Mouse (Mus musculus): ENCODE data around the gene Pde4c.

Pde4c gene

DNA sequence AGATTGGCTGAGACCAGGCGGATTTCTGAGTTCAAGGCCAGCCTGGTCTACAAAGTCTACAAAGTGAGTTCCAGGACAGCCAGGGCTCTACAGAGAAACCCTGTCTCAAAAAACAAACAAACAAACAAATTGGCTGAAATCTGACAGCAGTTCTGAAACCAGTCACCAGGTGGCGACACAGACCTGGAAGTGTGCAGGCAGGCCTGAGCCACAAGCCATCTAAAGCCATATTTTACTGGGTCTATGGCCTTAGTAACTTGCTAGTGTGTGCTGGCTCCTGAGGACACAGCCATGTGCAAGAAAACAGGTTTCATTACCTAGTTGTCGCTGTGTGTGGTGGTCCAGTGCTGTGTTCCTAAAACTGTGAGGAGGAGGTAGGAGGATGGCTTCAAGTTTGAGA, 2.8 kb upstream of the Pde4c start:
- ATAC-seq (ENCODE audit: low TSS enrichment) = 0 out of 2 replicates have a peak, but pooled peaks have one; percentile 56

DNA sequence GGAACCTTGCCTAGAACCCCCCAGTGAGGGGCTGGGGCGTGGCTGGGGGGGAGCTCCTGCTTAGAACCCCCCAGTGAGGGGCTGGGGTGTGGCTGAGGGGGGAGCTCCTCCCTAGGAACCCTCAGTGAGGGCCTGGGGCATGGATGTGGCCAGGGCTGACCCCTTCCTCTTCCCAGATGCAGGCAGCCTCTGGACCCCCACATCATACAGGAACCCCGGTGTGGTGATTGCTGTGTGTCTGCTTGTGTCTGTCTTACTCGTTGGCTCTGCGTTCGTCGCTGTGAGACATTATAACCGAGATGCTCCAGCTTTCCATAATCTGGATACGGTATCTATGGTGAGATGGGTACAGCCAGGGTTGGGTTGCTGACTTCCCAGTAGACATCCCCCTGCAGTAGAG, 1.9 kb upstream of the Pde4c start:
- no peak for ATAC-seq (ENCODE audit: low TSS enrichment)

DNA sequence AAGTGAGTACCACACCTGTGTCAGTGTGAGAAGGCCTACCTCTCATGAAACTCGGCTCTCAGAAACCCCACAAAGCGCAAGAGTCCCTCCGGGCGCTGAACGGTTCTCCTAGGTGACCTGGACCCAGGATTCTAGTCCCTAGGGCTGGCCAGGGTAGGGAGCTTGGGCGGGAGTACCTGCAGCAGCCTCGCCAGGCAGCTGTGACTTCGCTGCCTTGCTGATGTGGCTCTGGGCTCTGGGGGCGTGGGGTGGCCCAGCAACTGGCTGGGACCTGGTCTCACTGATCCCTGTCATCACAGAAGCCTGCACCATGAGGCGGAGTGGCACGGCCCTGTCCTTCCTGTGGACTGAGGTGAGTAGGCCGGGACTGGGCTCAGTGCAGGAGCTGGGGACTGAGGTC, 696 bp downstream of the Pde4c start:
- ATAC-seq (ENCODE audit: low TSS enrichment) = no peak

DNA sequence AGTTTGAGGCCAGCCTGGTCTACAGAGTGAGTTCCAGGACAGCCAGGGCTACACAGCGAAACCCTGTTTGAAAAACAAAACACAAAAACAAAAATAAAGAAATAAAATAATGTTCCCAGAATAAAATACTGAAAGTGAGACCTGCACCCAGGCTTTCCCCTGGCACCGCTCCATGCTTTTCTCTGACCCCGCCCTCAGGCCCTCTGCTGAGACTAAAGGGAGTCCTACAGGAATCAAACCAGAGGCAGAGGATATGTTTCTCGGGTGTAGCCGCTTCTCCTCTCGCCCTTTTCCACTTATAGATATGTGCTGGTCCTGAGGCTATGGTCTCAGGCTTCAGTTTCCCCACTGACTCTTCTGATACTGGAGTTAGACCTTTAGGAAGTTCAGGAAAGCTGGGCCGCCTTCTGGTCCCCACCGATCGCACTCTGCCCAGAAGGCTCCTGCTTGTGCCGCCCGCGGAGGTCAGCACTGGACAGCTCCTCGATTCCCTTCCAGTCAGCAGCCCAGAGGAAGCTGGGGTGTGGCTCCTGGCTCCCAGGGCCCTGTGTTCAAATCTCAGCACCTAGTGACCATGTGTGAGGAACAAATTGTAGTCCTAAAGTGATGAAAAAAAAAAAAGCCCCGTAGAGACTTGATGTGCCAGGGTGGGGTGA, 2.4 kb downstream of the Pde4c start:
- no peak for ATAC-seq (ENCODE audit: low TSS enrichment)

DNA sequence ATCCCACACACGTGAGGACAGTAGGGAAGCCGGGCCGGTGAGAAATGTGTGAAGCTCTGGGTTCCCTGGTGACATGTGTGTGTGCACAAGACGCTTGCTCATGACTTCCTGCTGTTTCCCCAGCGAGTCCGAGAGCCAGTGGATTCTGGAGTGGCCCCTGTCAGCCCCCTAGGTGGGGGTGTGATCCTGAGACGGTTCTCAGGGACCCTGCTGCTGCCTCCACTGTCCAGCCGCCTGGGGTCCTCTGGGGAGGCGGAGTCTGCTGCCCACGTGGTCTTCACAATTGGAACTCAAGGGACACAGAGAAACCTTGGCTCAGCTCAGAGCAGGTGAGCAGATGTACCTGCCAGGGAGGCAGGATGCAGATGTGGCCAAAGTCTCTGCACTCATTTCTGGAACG, 3.2 kb downstream of the Pde4c start:
- no peak for ATAC-seq (ENCODE audit: low TSS enrichment)

DNA sequence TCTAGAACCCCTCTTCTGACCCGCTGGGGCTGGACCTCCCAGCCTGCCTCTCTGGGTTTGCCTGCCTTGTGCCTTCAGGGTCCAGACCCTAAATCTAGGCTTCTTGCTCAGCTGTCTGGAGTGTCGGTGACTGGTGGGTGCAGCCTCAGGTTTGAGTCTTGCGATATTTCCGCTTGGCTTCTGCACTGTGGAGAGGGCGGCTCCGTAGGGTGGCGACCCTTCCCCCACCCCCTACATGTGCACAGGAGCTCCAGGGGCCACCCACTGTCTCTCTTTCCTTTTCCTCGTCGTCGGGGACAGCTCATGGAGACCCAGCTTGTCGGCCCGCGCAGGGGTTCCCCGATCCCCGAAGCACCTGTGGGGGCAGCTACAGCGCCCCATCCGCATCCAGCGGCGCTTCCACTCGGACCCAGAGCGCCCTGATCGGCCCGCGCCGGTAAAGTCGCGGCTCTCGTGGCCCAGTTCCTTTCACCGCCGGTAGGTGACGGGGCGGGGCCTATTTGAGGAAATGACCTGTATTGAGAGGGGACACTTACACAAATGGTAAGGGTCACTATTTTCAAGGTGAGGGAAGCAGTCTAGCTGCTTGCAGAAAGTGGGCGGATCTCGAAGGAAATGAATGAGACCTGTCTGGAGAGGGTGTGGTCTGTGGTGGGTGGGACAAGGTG, 6.4 kb downstream of the Pde4c start:
- peak; percentile 20; the same call in 1 of the 2 replicates for ATAC-seq (ENCODE audit: low TSS enrichment)

DNA sequence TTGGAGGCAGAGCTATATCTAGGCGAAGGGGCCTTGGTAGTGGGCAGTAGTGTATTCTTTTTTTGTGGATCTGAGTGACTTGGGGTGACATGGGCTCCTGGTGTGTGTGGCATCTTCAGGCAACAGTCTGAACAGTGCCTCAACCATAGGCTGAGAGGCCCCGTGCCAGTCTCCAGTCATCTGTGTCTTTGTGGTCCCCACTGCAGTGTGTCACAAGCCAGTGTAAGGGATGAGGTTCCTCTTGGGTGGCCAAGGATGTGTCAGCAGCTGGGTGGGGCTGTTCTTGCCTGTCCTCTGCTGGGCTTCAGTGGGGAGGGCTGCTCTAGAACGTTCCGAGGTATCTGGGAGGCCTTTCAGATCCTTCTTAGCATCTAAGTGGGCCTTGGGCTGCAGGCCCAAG, 7.4 kb downstream of the Pde4c start:
- ATAC-seq (ENCODE audit: low TSS enrichment) = no peak

DNA sequence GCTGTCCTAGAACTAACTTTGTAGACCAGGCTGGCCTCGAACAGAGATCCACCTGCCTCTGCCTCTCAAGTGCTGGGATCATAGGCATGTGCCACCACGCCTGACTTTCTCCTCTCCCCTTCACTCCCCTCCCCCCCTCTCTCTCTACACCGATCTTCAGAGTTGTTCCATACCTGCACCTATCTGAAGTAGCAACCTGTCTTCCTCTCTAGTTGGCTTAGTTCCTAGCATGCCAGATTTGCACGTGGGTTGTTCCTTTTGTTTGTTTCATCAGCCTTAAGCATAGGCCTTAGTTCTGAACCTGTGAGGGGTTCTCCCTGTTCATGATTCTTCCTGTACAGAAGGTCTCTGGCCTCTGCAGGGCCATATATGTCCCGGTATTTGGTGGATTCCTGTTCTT, 14.2 kb downstream of the Pde4c start:
- ATAC-seq (ENCODE audit: low TSS enrichment) = no peak

DNA sequence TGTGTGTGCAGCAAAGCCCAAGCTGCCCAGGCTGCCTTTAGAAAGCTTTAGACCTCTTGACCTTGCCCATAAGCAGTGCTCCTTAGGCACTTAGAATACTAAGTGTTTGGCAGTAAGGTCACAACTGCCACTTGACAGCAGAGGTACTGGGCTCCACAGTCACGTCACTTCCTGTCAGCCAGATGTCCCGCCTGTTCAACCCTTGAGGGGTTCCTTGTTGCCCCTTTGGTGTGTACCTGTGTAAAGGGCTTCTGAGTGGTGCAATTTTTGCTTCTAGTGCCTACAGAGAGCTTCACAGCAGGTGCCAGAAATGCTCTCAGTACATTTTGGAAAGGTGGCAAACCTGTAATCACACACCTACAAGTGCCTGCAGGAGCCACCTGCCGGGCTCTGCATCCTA, 14.7 kb downstream of the Pde4c start:
- ATAC-seq (ENCODE audit: low TSS enrichment) = no peak

DNA sequence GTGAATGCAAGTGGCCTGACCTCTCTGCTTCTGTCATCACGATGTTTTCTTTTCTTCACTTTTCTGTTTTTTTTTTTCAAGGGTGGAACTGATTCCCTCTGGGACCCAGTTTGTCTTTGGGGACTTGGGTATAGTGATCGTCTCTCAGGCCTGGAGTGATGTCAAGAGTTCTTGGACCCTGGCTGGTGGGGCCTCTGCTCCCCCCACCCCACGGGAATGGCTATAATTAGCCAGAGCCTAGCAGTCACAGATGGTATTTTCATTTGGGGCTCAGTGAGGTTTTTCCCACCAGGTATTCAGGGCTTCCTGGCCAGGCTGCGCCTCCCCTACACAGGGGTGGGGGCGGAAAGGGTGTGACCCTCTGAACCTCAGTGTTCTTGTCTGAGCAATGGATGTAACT, 18.1 kb downstream of the Pde4c start:
- ATAC-seq (ENCODE audit: low TSS enrichment) = no peak

DNA sequence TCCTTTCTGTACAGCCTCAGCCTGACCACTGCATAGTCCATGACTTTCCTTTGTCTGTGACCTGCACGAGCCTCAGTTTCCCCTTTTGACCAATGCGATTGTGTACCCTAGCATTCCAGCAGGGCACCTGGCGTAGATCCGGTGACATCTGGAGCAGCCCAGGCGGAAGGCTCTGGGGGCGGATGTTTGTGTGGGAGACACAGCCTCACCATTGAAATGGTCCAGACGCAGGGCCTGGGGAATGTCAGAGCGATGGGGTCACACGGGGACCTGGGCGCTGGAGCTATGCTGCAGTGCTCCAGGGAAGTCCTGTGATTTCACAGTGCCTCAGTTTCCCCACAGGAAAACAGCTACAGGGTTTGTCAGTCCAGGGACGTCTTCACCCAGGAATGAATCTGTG, 18.7 kb downstream of the Pde4c start:
- no peak for ATAC-seq (ENCODE audit: low TSS enrichment)

DNA sequence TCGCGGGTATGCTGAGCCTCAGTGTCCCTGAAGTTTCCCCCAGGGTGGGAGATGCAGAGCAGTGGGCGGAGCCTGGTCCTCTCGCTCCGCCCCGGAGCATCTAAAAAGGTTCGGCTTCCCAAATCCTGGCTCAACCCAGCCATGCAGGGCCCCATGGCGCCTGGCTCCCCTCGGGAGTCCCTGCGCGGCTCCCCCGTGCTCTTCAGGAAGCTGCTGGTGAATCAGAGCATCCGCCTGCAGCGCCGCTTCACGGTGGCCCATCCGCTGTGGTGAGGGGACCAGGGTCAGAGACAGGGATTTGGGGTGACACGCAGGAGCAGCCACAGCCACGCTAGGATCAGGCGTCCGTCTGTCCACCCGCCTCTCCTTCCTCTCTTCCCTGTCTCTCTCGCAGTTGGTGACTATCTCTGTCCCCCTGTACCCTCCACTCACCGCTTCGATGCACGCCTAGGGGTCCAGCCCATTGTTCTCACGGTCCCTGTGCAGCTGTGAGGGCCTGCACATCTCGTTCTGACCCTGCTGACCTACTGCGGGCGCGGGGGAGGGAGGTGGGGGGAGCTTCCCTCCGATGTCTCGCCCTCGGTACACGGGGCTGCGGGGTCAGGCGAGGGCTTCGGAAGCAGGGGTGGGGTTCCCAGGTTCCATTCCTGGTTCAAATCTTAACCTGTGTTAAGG, 19.6 kb downstream of the Pde4c start:
- 0 out of 2 replicates have a peak, but pooled peaks have one; percentile 32 for ATAC-seq (ENCODE audit: low TSS enrichment)

DNA sequence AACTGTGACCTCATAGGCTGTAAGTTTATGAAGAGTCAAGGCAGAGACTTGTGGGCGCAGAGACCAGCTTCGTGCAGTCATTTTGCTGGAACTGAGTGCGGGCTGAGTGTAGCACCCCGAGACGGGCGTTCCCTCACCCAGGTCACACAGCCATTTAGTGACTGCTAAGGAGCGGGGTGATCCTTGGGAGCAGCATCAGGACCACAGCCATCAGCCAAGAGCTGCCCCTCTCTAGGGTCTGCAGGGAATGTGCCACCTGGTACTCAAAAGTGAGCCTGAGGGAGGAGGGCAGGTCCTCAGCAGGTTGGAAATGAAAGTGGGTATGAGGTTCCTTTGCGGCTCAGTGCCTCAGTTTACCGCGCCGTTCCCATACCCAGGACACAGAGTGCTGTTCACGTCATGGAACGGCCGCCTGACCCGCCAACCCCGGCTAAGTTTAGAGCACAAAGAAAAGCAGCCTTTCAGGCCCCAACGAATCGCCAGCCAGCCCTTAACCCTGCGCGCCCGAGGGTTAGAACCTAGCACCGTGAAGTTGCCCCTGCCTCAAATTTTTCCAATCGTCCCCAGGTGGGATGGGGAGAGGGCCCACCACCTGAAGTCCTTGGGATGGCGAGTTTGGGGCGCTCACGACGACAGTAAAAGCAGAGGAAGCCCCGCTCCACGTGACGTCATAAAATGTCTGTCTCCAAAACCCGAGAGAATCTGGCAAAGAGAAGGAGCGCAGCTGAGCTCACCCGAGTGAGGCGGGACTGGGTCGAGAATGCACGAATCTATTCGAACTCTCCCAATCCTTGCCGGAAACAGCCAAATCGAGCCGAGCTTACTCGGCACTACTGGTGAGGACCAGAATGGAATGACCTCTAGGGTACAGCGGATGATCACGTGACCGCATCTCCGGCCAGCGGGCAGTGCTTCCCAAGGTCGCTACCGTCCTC, 20.4 kb downstream of the Pde4c start:
- ATAC-seq (ENCODE audit: low TSS enrichment) = peak; percentile 47; the same call in 1 of the 2 replicates

DNA sequence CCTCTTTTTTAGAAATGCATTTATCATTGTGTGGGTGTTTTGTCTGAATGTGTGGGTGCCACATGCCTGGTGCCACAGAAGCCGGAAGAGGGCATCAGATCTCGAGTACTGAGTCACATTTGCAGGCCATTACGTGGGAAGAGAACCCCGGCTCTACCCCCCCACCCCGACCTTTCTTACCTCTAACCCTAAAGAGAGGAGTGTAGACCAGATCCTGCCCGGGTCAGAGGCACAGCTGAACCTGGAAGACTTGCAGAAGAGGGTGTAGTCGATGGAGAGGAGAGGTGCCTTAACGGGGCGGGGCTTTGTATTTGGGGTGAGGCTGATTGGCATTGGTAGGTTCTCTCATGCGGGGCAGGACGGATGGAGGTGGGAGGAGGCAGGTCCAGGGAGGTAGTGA, 21.3 kb downstream of the Pde4c start:
- ATAC-seq (ENCODE audit: low TSS enrichment) = no peak

DNA sequence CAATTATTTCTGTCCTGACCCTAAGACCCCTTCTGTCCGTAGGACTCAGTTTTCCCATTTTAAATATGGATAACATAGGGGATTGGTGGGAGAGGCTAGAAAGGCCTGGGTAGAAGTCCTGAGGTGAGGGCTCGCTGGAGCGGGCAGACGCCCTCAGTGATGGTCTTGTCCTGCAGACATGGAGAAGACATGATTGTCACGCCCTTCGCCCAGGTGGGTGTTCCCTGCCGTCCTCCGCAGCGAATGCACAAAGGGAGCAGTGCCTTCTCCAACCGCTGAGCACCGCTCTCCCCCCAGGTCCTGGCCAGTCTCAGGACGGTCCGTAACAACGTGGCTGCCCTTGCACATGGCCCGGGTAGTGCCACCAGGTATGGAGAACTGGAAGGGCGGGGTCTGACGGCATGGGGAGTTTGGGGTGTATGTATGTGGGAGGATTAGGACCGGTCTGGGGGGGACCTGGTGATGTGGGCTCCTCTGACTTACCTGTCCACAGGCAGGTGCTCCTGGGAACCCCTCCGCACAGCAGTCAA, 22.2 kb downstream of the Pde4c start:
- no peak for ATAC-seq (ENCODE audit: low TSS enrichment)

DNA sequence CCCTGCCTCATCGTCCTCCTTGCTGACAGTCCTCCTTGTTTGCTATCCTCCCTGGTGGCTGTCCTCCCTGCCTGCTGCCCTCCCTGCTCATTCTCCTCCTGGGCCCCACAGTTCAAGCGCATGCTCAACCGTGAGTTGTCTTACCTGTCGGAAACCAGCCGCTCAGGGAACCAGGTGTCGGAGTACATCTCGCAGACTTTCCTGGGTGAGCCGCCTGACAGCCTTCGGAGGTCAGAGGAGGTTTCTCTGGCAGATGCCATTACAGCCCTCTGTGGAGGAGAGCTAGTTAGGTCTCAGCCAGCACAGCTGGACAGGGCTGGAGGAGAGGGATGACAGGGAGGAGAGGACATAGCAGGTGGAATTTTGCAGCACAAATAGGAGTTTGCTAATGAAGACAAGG, 23.2 kb downstream of the Pde4c start:
- ATAC-seq (ENCODE audit: low TSS enrichment) = no peak

DNA sequence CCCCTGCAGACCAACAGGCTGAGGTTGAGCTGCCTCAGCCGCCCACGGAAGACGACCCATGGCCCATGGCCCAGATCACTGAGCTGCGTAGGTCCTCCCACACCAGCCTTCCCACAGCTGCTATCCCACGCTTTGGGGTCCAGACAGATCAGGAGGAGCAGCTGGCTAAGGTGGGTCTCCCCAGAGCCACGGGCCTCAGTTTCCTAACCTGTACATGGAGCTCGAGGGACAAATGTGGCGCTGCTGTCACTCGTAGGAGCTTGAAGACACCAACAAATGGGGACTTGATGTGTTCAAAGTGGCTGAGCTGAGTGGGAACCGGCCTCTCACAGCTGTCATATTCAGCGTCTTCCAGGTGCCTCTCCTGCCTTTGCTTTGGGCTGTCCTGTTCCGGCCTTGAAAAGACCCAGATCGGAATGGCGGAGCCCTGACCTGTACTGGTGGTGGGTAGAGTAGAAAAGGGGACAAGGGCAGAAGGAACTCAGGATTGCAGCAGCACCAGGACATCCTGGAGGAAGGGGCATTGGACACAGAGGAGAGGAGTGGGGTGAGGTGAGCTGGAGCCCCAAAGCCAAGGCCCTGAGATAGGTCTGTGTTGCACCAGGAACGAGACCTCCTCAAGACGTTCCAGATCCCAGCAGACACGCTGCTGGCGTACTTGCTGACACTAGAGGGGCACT, 23.8 kb downstream of the Pde4c start:
- no peak for ATAC-seq (ENCODE audit: low TSS enrichment)

DNA sequence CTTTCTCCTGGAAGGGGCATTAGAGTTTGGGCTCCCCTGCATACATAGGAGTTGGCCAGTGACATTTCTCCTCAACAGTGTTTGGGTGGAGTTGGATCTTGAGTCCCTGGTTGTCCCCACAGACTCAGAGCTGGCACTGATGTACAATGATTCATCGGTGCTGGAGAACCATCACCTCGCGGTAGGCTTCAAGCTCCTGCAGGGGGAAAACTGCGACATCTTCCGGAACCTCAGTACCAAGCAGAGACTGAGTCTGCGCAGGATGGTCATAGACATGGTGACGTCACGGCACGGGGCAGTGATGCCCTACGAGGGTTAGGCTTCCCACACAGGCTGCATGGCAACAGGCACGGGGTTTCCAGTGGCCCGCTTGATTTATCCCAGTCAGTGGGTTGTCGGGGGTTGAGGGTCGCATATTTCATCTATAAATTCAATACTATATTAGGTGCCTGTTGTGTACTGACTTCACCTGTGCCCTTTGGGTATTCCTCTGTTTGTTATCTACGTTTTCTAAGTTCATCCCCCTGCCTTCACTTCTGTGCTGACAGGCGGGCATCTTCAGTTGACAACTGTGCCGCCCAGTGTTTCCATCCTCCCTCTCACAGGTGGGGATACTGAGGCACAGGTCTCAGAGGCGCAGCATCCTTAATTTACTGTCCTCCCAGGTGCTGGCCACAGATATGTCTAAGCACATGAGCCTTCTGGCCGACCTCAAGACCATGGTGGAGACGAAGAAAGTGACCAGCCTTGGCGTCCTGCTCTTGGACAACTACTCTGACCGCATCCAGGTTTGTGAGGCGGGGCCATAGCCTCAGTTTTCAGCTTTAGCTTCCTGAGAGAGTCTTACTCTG, 25.0 kb downstream of the Pde4c start:
- ATAC-seq (ENCODE audit: low TSS enrichment) = no peak

DNA sequence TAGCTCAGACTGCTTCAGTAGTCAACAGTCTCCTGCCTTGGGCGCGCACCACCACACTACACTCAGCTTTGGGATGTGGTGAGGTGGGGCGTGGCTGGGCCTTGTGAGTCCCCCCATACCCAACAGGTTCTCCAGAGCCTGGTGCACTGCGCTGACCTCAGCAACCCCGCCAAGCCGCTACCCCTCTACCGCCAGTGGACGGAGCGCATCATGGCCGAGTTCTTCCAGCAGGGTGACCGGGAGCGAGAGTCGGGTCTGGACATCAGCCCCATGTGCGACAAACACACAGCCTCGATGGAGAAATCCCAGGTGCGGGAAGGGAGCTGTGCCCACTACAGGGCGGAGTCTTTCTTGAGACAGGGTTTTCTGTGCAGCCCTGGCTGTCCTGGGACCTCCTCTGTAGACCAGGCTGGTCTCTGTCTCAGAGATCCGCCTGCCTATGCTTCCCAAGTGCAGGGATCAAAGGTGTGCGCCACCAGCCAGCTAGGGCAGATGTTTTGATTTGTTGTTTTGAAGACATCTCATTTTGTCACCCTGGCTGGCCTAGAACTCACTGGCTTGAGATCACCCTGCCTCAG, 25.7 kb downstream of the Pde4c start:
- ATAC-seq (ENCODE audit: low TSS enrichment) = no peak

DNA sequence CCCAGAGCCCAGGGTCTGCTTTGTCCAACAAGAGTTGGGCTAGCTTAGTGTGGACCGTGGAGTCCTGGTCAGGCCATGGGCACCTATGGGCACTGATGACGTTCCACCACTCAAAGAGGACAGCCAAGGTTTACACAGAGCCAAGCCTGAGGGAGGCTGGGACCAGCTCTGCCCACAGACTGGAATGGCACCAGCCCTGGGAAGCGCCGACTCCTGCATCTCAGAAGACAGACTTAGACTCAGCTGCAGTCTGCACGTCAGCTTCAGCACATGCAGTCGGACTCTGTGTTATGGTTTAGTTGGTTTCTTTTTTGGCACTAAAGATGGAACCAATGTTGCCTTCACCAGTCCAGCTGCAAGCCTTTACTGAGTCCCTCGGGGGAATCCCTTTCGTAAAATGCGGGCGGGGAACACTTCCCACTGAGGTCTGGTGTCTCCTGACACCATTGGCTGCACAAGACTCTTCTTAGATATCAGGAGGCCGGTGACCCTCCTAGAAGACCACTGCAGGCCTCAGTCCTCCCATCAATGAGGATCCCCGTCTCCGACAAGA, 26.7 kb downstream of the Pde4c start:
- peak; percentile 11; the same call in 1 of the 2 replicates for ATAC-seq (ENCODE audit: low TSS enrichment)
